27 mouse cellular contexts compared by ENCODE assay signal in the genomic region with DNA sequence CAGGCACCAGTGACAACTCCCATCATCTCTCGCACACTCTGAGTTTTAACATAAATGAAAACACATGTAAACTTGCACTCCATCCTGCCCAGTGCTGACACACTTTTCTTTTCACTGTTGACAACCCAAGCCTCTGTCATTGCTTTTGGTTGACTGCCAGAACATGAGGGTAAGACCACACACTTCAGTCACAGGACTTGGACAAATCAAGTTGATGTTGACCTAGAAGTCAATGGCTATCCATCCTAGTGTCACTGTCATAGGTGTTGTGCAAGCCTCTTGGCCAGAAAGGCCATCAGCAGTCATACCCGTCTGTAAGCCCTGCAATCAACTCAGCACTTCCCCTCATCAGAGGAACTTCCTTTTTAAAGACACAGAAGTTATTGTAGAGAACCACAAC.
DNase-seq lines count a peak whose midpoint lies in the region; ATAC-seq lines count a peak whose summit lies in the region.
"Had no signal": no experiment of that assay in that cellular context is flagged by ENCODE, and none has a peak within 500 bp of the region (broad histone marks: within the 10 kb centered on the region; RNA-seq: fewer than 3 reads in every experiment).

No protein-coding gene starts in this region.

- 0 out of 2 replicates have a peak, but pooled peaks cover 3% of the 10 kb centered on the region for H3K4me1 ChIP-seq in lung, embryonic 15.5 days
- H3K4me1 ChIP-seq: forebrain, embryonic 13.5 days; heart, embryonic 15.5 days; hindbrain, embryonic 15.5 days; limb, embryonic 10.5 days; liver, embryonic 13.5 days; midbrain, embryonic 15.5 days; neural tube, embryonic 13.5 days had no signal

- H3K4me2 ChIP-seq in lung, embryonic 15.5 days = no peak overlapping the region
- H3K4me2 ChIP-seq: embryonic facial prominence, embryonic 13.5 days; forebrain, embryonic 13.5 days; heart, embryonic 15.5 days; hindbrain, embryonic 15.5 days; liver, embryonic 13.5 days; midbrain, embryonic 15.5 days; neural tube, embryonic 13.5 days had no signal

- no peak overlapping the region for H3K27ac ChIP-seq in lung, embryonic 15.5 days
- H3K27ac ChIP-seq: embryonic facial prominence, embryonic 13.5 days; forebrain, embryonic 13.5 days; heart, embryonic 15.5 days; hindbrain, embryonic 15.5 days; limb, embryonic 10.5 days; liver, embryonic 13.5 days; midbrain, embryonic 15.5 days; neural tube, embryonic 13.5 days; stomach, postnatal 0 days had no signal

- no peaks in the 10 kb centered on the region for H3K27me3 ChIP-seq in lung, embryonic 15.5 days
- H3K27me3 ChIP-seq: embryonic facial prominence, embryonic 13.5 days; forebrain, embryonic 13.5 days; heart, embryonic 15.5 days; hindbrain, embryonic 15.5 days; liver, embryonic 13.5 days; midbrain, embryonic 15.5 days; neural tube, embryonic 13.5 days had no signal

- WGBS in lung, embryonic 15.5 days = 42% methylated on average over 2 of the region's 2 CpGs

- peak; percentile 60; the same call in 1 of the 2 replicates for ATAC-seq in lung, embryonic 15.5 days (ENCODE audit: borderline replicate concordance, extremely low read depth, low FRiP score, low TSS enrichment)
- ATAC-seq in hematopoietic stem cell, adult 5-6 weeks (replicated peaks in 1 of 2; ENCODE audit: insufficient read depth in 1 of 2, low FRiP score in 2 of 2, low TSS enrichment in 1 of 2, low read depth in 1 of 2, poor library complexity in 2 of 2, severe bottlenecking in 2 of 2) = peak; percentile 37 to 42; a peak in 3 of 4 replicates
- peak; percentile 56; the same call in 1 of the 2 replicates for ATAC-seq in monocyte, adult 5-6 weeks (replicated peaks; ENCODE audit: insufficient number of reproducible peaks, low FRiP score, low TSS enrichment, poor library complexity, severe bottlenecking)
- ATAC-seq: CD4-positive, CD25-positive, alpha-beta regulatory T cell, adult 4 months; forebrain, embryonic 13.5 days; midbrain, embryonic 15.5 days had no signal

- H3K9me3 ChIP-seq in lung, embryonic 15.5 days = no peaks in the 10 kb centered on the region
- H3K9me3 ChIP-seq: forebrain, embryonic 13.5 days; heart, embryonic 15.5 days; hindbrain, embryonic 15.5 days; limb, embryonic 10.5 days; liver, embryonic 13.5 days; midbrain, embryonic 15.5 days; neural tube, embryonic 13.5 days had no signal

- no peak for DNase-seq in lung, postnatal 14 days
- peak; percentile 60 for DNase-seq in NIH3T3 (ENCODE audit: low read depth)
- DNase-seq in spleen, adult 12 weeks (ENCODE audit: low spot score) = no peak
- DNase-seq in layer of hippocampus, postnatal 10 days (ENCODE audit: low spot score in 2 of 2) = no peak
- DNase-seq: cerebellum, adult 18-20 months; cerebellum, postnatal 14 days; embryo, embryonic 11 days; gastrocnemius, postnatal 36 days; heart, postnatal 4 days; kidney, postnatal 10 days; liver, embryonic 13.5 days; thymus, adult 2 months; thymus, postnatal 4 days had no signal

- no peak overlapping the region for H3K4me3 ChIP-seq in lung, embryonic 15.5 days
- H3K4me3 ChIP-seq: embryonic facial prominence, embryonic 13.5 days; erythroblast, embryonic 14.5 days; forebrain, embryonic 13.5 days; heart, embryonic 15.5 days; hindbrain, embryonic 15.5 days; limb, embryonic 10.5 days; liver, embryonic 13.5 days; midbrain, embryonic 15.5 days; myocyte; neural tube, embryonic 13.5 days had no signal

- H3K9ac ChIP-seq in lung, embryonic 15.5 days = no peak overlapping the region
- H3K9ac ChIP-seq: embryonic facial prominence, embryonic 13.5 days; forebrain, embryonic 13.5 days; heart, embryonic 15.5 days; hindbrain, embryonic 15.5 days; liver, embryonic 13.5 days; midbrain, embryonic 15.5 days; neural tube, embryonic 13.5 days had no signal

- H3K36me3 ChIP-seq in lung, embryonic 15.5 days = no peaks in the 10 kb centered on the region
- H3K36me3 ChIP-seq: embryonic facial prominence, embryonic 13.5 days; heart, embryonic 15.5 days; hindbrain, embryonic 15.5 days; limb, embryonic 10.5 days; liver, embryonic 13.5 days; midbrain, embryonic 15.5 days; neural tube, embryonic 13.5 days had no signal
